Mouse (Mus musculus) neutrophil, adult 59 days (primary cell): ENCODE measurements around the gene Plcd3. TPM values are rescaled to one million over a fixed set of nuclear protein-coding genes. Genes with fewer than 3 reads are reported as not detected.

ENCODE experiments used
- total RNA-seq, 2 experiments: library from RNA; stranded (reverse); gene quantifications; 1 replicate in 1 of 2; 2 replicates in 1 of 2; pipeline ENCODE4 v1.2.4; 2023

Gene Plcd3
- 1 to 10 TPM in 1 of 2 experiments, under 1 TPM in 1; 0.29 to 1.0 TPM for total RNA-seq

GRCm38 (mm10) chr11:103101481-103101865, at the start of gene Plcd3, which contains the start of gene Acbd4:
Gene Plcd3 (minus strand): TSS chr11:103101658.
Gene Acbd4 (plus strand): TSS chr11:103101682.

DNA sequence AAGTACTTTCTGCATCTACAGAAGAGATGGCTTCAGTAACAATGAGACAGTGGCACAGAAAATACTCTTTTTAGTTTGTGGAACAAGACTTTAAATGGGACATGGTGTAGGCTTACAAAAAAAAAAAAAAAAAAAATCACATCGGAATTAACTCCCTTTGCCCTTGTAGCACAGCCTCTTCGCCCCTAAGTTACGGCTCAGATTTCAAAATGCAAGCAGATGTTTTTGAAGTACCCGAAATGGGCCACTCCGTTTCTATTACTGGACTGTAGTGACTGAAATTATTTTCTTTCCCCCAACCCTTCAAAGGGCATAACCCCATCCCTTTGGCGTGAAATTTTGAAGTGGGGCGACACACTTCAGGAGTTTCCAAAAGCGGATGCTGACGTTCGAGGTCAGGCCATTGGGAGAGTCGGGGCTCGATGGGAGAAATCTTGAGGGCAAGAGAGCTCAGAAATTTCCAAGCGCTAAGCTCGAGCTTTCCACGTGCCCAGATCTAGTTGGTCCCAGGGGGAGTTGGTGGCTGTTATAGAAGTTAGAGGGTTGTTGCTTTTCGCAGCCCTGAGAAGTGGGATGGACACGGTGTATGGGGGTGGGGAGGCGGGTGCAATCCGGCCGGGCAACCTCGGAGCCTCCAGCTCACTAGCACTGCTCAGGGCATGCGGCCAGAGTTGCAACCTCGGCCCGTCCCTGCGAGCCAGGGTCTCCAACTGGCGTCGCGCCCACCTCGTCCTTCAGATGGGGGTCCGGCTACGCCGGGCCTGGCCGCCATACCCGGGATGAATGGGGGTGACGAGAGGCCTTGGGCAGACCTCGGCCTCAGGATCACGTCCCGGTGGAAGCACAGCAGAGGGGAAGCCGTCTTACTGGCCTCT, 30.5 kb upstream of the Plcd3 start, which contains the start of gene Hexim2:
Gene Hexim2 (plus strand): TSS at position 729 of the 875 bp plus-strand sequence.

GRCm38 (mm10) chr11:103116008-103116818, 14.8 kb upstream of the Plcd3 start, which contains the start of gene Hexim1:
Gene Hexim1 (plus strand): TSS chr11:103116231.

DNA sequence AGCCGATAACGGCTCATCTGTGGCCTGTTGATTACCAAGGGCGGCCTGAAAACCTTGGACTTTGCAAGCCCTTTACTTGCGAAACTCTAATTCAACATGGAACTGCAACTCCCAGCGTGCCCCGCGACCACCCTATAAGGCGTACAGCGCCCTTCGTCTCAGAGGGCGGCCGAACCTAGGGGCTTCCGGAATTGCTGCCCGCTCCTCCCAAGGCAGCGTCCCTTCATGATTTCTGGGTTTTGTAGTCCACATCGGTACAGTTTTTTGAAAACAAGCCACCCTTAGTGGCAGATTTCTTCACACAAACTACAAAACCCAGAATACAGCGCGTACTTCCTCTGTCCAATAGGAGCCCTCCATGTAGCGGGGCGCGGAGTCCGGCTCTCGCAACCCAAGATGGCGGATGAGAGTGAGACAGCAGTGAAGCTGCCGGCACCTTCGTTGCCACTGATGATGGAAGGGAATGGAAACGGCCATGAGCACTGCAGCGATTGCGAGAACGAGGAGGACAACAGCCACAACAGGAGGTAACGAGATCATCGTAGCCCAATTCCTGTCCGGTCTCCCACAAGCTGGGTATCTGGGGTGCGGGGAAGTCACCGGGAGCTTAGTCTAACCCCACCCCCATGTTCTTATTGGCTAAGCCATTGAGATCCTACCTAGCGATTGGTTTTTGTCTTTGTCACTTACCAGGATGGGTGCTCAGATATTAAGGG, 73.1 kb downstream of the Plcd3 start, which contains the start of the genes Nmt1 and Dcakd:
Gene Nmt1 (plus strand): TSS at position 15 of the 716 bp plus-strand sequence.
Gene Dcakd (minus strand): TSS at position 158 of the 716 bp plus-strand sequence.

Other genes with a start within 250 kb of the Plcd3 start
- 10 to 100 TPM; 57.7 to 64.3 TPM for gene Eftud2, start 220.7 kb downstream of the Plcd3 start, total RNA-seq
- under 1 TPM in 1 of 2 experiments, not detected in 1; 0.33 TPM for gene Ccdc103, start 220.5 kb downstream of the Plcd3 start, total RNA-seq
- gene Fam187a, start 216.5 kb downstream of the Plcd3 start, total RNA-seq: not detected
- 1 to 10 TPM in 1 of 2 experiments, under 1 TPM in 1; 0.18 to 2.4 TPM for gene Gfap, start 200.7 kb downstream of the Plcd3 start, total RNA-seq
- 10 to 100 TPM; 30.0 to 31.3 TPM for gene Kif18b, start 176.5 kb downstream of the Plcd3 start, total RNA-seq
- not detected for gene C1ql1, start 155.0 kb downstream of the Plcd3 start, total RNA-seq
- 10 to 100 TPM; 55.5 to 73.7 TPM for gene Nmt1, start 73.5 kb downstream of the Plcd3 start, total RNA-seq
- 10 to 100 TPM; 21.8 to 25.4 TPM for gene Dcakd, start 73.3 kb downstream of the Plcd3 start, total RNA-seq
- gene Acbd4, start within 50 bp of the Plcd3 start, total RNA-seq: 10 to 100 TPM; 17.5 to 24.9 TPM
- 10 to 100 TPM; 37.7 to 39.4 TPM for gene Hexim1, start 14.6 kb upstream of the Plcd3 start, total RNA-seq
- 1 to 10 TPM; 1.0 to 2.0 TPM for gene Hexim2, start 30.8 kb upstream of the Plcd3 start, total RNA-seq
- 100 to 1,000 TPM; 653 to 657 TPM for gene Fmnl1, start 69.4 kb upstream of the Plcd3 start, total RNA-seq
- not detected for gene 1700023F06Rik, start 106.9 kb upstream of the Plcd3 start, total RNA-seq
- gene Spata32, start 116.8 kb upstream of the Plcd3 start, total RNA-seq: not detected
- gene Map3k14, start 165.8 kb upstream of the Plcd3 start, total RNA-seq: 10 to 100 TPM; 31.1 to 33.7 TPM